Mouse (Mus musculus): ENCODE measurements around the gene Fxyd2.

Fxyd2 gene

DNA sequence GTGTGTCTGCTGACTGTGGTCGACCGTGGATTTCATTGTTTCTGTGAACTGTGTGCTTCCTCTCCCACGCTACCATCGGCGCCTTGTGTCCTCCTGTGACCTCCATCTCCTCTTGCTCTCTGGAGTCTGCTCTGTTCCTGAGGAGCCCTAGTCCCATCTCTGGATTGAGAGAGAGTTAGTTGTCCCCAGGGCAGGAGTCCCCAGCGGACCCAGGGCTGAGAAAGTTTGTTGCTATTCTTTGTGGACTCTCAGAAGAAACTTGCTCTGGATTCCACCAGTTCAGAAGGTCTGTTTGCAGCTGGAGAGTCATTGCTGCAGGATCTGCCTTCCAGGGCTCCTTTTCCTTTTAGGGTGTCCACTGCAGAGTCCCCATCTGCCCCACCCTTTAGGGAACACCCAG is 4.3 kb upstream of the Fxyd2 start:
- DNase-seq = no peak

- DNase-seq = no peak
Observed at GRCm38 (mm10) chr9:45395796-45396195, 3.7 kb upstream of the Fxyd2 start.

GRCm38 (mm10) chr9:45398336-45398735 is 1.1 kb upstream of the Fxyd2 start:
- DNase-seq = no peak

- no peak for DNase-seq
Observed at GRCm38 (mm10) chr9:45401851-45402250, 2.4 kb downstream of the Fxyd2 start.

- DNase-seq = no peak
Observed at GRCm38 (mm10) chr9:45402957-45403356, 3.5 kb downstream of the Fxyd2 start.

GRCm38 (mm10) chr9:45405694-45406093 is 6.2 kb downstream of the Fxyd2 start:
- DNase-seq = no peak

- DNase-seq = no peak
Observed at GRCm38 (mm10) chr9:45406808-45407207, 7.3 kb downstream of the Fxyd2 start.

DNA sequence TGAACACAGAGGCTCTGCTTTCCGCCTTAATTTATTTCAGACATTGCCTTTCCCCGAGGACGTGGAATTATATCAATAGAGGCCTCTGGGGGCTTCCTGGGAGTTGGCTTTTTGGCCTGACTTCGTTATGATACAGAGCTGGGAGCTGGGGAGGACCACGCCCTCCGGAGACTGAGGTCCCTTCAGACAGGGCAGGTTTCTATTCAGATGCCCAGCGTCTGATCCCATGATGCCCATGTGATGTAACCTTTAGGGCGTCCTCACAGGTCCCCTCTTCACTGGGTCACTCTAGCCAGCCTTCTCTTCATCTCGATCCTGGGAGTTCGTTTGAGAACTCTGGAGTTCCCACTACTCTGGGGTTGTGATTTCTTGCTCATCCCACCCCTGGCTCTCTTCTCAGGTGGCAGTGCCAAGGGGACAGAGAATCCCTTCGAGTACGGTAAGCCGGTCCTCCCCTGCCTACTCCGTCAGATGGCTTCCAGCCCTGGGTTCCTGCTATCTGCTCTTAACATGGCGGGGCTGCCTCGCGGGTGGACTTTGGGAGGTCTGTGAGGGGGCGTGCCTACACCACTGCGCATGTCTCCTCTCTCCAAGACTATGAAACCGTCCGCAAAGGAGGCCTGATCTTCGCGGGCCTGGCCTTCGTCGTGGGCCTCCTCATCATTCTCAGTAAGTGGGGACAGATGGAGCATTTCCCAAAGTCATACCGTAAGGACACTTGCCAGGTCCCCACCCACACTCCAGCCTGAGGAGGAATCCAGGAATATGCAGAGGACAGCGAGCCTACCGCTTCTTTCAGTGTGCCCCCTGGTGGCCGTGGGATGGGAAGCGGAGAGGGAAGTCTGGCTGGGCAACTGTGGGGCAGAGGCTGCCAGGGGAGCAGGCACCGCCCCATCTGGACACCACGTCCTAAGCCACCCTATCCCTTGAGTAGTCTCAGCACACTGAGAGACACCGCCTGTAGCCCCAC is 8.5 kb downstream of the Fxyd2 start:
- peak; percentile 92 for DNase-seq

DNA sequence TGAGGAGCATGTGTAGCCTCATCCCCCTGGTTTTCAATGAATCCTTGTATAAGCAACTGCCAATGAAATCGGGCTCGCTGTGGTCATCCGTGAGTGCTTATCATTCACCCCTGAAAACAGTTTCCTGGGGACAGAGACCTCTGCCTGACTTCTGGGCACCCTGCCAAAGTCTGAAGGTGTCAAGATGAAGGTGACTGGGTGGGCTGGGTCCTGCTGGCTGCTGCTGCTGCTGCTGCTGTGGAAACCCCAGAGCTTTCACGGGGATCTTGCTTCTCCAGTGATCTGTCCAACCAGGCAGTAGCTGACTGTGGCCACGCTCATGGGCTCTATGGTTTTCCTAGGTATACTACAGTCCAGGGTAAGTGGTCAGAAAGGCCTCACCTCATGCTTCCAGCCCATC is 10.7 kb downstream of the Fxyd2 start:
- no peak for DNase-seq

DNA sequence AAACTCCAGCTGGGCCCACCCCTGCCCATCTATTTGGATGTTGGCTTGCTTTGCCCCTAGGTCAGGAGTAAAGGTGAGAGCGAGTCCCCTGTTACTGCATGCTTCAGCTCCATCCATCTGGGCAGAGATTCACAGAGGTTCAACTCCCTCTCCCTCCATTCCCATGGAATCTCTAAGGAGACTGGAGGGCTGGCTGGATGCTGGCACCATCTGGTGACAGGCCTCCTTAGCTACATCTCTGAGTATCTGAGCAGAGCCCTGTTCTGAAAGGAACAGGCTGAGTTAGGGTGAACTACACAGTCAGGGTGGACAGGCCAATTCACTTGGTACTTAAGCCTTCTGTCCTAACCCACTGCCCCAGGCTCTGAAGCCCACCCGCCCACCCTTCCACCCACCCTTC is 11.1 kb downstream of the Fxyd2 start:
- peak; percentile 25 for DNase-seq

DNA sequence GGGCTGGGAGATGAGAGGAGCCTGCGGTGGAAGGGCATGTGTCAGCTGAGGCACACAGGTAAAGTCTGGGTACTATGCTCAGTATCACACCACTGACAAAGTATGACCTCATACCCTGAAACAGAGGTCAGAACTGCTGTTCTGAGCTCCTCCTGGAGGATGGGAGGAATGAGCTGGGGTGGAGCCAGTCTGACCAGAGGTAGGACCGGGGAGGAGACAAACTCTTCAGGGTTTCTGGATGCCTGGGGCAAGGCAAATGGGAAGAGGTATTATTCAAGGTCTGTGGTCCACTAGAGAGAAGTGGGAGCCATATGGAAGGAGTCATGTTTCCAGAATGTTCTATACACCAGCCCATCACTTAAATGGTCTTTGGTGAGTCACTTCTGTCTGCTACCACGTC is 11.6 kb downstream of the Fxyd2 start:
- no peak for DNase-seq

DNA sequence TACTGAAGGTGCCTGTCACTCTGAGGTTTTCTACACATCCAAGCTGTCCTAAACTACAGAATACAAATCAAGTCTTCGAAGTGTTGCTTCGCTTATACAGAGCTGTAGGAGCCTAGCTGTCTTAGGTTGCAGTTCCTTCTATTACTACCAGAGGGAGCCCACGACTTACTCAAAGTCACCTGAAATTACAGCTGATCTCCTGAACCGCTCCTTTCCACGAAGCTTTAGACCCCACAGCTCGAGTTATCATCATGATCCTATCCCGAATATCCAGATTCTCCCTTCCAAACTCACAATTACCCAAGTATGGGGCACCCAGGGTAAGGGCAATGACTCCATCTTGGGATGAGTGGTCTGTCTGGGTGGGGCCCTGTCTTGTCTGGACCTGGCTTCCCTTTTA is 12.3 kb downstream of the Fxyd2 start:
- DNase-seq = no peak

DNA sequence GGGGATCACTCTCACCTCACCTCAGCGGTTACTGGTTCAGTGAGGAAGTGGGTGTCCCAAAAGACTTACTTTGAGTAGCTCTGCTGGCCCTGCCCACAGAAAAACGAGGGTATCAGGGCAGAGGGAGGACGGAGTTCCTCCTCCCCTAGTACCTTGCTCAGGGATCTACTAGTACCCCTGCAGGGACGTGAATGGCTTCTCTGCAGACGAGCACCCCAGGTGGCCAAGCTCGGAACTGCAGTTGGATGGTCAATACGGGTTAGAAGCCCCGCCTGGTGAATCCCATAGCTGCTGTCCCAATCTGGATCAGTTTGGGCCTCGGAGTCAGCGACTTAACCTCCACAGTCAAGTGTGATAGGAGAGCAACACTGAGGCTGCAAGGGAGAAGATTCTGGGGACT is 12.8 kb downstream of the Fxyd2 start:
- DNase-seq = peak; percentile 96

GRCm38 (mm10) chr9:45412700-45413477 is 13.4 kb downstream of the Fxyd2 start:
- DNase-seq = no peak

DNA sequence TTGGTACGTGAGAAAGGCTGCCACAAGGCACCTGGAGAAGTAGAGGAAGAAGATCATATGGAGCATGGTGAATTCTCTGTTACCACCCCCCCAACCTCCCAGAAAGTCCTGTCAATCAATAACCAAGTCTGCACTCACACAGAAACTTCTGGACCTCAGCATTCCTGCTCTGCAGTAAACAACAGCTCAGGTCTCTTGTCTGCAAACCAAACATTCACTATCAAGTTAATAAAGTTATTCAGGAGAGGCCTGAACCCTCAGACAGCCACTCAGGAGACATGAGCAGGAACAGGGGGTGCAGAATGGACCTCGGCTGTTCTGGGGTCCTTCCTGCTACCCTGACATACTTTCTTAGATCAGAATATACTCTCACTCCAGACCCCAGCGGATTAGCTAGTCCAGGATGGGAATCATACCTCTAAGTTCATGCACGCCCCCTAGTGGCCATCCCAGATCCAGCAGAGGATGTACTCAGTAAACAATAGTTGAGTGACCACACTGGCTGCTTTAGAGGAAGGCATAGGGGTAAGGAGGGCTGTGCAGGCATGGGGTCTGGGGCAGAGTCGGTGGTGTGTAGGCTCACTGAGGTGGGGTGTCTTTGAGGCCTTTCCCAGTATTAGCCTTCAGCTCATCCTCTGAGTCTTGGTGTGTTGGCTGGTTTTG is 14.1 kb downstream of the Fxyd2 start:
- DNase-seq = peak; percentile 66

DNA sequence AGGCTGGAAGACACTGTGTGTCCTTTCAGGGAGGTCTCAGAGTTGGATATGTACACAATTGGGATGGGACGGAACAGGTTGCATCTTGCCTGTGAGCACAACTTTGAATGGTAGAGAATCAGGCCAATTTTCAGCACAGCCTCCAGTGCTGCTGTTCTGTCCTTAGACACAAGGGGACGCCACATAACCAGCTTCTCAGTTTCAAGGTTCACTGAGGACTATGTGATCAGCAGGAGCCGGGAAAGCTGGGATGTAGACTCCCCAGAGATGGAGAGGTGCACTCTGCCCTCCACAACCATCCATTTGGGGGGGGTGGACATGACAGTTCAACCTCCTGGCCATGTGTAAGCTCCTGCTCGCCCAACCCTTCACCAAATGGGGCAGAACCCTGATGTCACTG is 16.4 kb downstream of the Fxyd2 start:
- peak; percentile 81 for DNase-seq

- DNase-seq = peak; percentile 58
Observed at GRCm38 (mm10) chr9:45417245-45417644, 17.8 kb downstream of the Fxyd2 start.

DNA sequence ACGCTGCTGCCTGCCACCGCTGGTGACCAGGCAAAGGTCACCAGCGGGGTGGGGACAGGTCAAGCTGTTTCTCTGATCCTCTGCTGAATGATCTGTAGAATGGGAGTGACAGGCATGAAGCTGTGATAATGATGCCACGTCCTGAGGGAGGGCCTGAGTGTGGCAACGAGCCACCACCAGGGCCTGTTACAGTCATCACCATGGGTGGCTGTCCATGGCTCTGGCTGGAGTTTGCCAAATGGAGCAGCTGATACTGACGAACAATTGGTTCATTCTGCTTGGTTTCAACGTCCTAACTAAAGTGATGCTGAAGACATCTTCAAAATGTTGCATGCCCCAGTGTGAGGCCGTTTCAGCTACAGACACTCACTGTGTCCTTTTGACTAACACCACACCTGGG is 18.8 kb downstream of the Fxyd2 start:
- DNase-seq = no peak

DNA sequence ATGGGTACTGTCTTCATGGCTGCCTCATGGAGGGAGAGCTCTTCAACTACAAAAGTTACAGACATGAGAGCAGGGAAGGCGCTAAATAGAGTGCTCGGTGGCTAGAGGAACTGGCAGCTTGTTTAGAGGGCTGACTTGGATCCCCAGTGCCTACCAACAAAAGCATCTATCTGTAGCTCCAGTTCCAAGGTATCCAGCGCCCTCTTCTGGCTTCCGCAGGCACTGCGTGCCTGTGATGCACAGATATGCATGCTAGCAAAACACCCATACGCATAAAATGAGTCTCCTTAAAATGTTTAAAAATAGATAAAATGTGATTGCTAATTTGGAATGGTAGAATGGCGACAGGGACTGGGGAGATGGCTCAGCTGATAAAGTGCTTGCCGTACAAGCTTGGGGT is 21.7 kb downstream of the Fxyd2 start:
- DNase-seq = peak; percentile 50

DNA sequence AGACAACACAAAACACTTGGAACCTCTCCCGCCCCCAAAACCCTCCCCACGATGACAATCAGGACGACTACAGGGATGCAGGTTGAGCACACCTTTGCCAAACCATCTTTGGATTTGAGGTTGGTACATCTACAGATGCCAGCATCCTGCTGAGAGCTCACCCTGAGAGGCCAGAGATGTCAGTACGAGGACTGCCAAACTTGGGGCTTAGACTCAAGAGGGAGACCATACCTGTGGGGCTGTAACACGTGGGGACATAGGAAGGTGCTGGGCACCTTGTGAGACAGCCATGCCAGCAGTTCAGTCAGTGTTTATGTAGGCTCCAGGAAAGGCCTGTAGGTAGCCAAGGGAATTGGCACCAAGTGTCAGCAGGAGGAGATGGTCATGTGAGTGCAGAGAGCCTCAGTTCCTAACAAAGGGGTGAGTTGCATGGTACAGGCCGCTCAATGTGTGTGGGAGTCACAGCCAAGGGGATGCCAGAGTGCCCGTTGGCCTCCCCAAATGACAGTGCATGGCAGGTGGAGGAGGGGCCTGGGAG is 23.4 kb downstream of the Fxyd2 start:
- no peak for DNase-seq

DNA sequence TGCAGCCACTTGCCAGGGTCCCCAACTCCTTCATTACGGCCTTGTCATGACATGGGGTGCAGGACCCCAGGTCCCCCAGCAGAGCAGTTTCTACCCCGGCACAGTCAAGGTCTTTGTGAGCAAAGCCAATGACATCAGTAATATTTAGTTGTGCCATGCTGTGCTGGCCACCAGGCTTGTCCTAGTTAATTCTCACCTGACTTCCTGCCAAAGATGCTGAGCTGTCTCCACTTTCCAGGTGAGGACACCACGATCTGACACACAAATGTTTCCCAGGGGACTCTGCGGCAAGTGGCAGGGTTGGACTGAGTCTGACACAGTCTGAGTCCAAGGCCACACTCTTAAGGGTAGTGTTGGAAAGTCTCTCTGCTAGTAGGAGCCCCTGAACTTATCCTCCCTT is 27.0 kb downstream of the Fxyd2 start, which contains the start of gene Dscaml1:
Gene Dscaml1 (plus strand): TSS at position 173 of the 400 bp plus-strand sequence.
- DNase-seq = no peak

DNA sequence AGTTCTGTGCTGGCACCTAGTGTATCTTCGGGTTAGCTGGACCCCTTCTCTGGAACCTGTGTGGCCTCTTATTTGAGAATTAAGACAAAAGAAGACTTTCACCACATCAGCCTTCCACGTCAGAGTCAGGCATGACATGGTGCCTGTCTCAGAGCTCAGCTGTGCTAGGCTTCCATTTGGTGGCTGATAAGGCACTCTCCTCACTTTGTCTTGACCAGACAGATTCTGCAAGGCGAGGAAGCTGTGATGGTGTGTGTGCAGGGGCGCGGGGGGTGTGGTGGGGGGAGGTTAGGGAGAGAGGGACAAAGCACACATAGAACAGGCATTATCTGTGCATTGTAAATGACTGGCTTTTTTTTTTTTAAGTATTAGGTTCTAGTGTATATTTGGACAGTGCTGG is 29.9 kb downstream of the Fxyd2 start:
- no peak for DNase-seq
